Mouse (Mus musculus) embryonic facial prominence, embryonic 11.5 days (tissue): ENCODE data around the gene Duxbl1. TPM values are rescaled to one million over a fixed set of nuclear protein-coding genes. Genes with fewer than 3 reads are reported as not detected.
"Not testable (repeated sequence)": the region's sequence is repeated elsewhere in the genome, so short reads cannot be mapped to it uniquely, and the experiment has no call there.

Experiments used
- ATAC-seq: fragments of 200-750 bp; cut with Nextera tagmentation; replicated peaks from 2 replicates; pipeline ENCODE4 v1.8.0; 2017; ENCODE audit warnings: low read depth; ENCODE audit not compliant: insufficient number of reproducible peaks, low FRiP score, low TSS enrichment
- DNase-seq: peaks from one replicate; pipeline ENCODE4 v3.0.0-alpha.2; 2015; ENCODE audit warnings: low spot score
- H3K27ac ChIP-seq: fragments of 300-500 bp; sonication (generic); replicated peaks from 2 replicates; pipeline ENCODE4 v1.5.1; 2014; ENCODE audit warnings: mild to moderate bottlenecking, low read depth, low read length, control low read depth
- H3K27me3 ChIP-seq: fragments of 300-500 bp; sonication (generic); 2 replicates; pipeline ENCODE4 v1.6.1; 2014; ENCODE audit warnings: mild to moderate bottlenecking, low read length, moderate library complexity, mixed read lengths; ENCODE audit not compliant: control insufficient read depth, insufficient read depth
- H3K36me3 ChIP-seq: fragments of 300-500 bp; sonication (generic); replicated peaks from 2 replicates; pipeline ENCODE4 v1.6.1; 2014; ENCODE audit warnings: low read depth, mild to moderate bottlenecking, low read length, moderate library complexity, mixed read lengths; ENCODE audit not compliant: control insufficient read depth, insufficient read depth
- H3K4me1 ChIP-seq: fragments of 300-500 bp; sonication (generic); 2 replicates; pipeline ENCODE4 v1.6.1; 2014; ENCODE audit warnings: low read length, mixed read lengths; ENCODE audit not compliant: control insufficient read depth, insufficient read depth
- H3K4me2 ChIP-seq: fragments of 300-500 bp; sonication (generic); 2 replicates; pipeline ENCODE4 v1.6.1; 2014; ENCODE audit warnings: low read depth, mild to moderate bottlenecking, control low read depth, low read length, moderate library complexity
- H3K4me3 ChIP-seq: fragments of 300-500 bp; sonication (generic); 2 replicates; pipeline ENCODE4 v1.5.1; 2014; ENCODE audit warnings: low read depth, low read length, control low read depth
- H3K9ac ChIP-seq: fragments of 300-500 bp; sonication (generic); replicated peaks from 2 replicates; pipeline ENCODE4 v1.6.1; 2014; ENCODE audit warnings: mild to moderate bottlenecking, control low read depth, low read length
- H3K9me3 ChIP-seq: fragments of 300-500 bp; sonication (generic); replicated peaks from 2 replicates; pipeline ENCODE4 v1.6.1; 2016; ENCODE audit warnings: mild to moderate bottlenecking, low read length, inconsistent platforms, mixed read lengths; ENCODE audit not compliant: control insufficient read depth
- WGBS: fragments of 180-500 bp; shearing (Covaris S2); extraction: QIAGEN DNeasy Blood & Tissue Kit; methylation state at CpG from one replicate; pipeline ENCODE4 v1.1.7; 2014; 5-methylcytosine and 5-hydroxymethylcytosine counted together
- polyA plus RNA-seq: library from polyadenylated mRNA; unstranded; fragments of >200 nt; fragmentation: Nextera tagmentation; extraction: Ambion mirVana; gene quantifications from 2 replicates; pipeline ENCODE4 v1.2.1, GENCODE M21; 2014

The Duxbl1 gene
- polyA plus RNA-seq, 1 experiment from 2014 or later = 3.1 TPM

DNA sequence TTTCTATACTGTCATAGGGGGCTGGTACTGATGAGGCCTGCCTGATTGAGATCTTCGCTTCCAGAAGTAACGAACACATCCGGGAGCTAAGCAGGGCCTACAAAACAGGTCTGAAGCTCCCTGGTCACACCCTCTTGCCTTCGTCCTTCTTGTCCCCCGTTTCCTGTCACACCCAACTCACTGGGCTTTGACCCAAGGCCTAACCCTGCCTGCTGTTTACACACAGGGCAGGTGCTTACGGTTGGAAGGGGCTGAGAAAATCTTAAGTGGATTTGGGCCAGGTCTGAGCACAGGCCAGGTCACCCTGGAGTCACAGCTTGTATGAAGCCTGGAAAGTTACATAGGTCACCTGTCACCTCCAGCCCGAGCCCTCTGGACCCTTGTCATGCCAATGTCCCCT lies 38.0 kb downstream of the Duxbl1 start:
- not testable (repeated sequence) for H3K4me1 ChIP-seq, DNase-seq, ATAC-seq, H3K4me3 ChIP-seq, H3K9me3 ChIP-seq, H3K36me3 ChIP-seq, H3K9ac ChIP-seq, H3K27me3 ChIP-seq, H3K4me2 ChIP-seq, H3K27ac ChIP-seq
- WGBS = no CpG with 5 or more reads among the region's 7 CpGs

DNA sequence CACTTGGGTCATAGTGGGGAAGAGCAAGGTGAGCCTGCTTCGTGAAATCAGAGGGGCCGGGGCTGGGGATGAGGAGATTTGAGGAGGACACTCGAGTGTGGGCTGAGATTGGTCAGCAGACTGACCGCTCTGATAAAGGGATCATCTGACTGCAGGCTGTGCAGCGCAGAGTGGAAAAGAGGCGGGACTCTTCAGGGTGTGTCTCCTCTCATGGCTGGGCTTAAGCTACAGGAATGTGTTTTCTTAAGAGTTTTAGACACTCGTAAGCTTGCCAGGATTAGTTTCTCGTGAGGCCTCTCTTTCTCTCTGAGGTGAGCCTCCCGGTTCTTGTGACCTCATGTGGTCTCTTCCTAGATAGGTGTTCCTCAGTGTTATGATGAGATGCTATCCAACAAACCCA lies 43.2 kb downstream of the Duxbl1 start:
- H3K4me1 ChIP-seq, H3K4me2 ChIP-seq, H3K9ac ChIP-seq, H3K27ac ChIP-seq, H3K36me3 ChIP-seq, ATAC-seq, DNase-seq, H3K27me3 ChIP-seq, H3K4me3 ChIP-seq, H3K9me3 ChIP-seq: not testable (repeated sequence)
- no CpG with 5 or more reads among the region's 9 CpGs for WGBS

DNA sequence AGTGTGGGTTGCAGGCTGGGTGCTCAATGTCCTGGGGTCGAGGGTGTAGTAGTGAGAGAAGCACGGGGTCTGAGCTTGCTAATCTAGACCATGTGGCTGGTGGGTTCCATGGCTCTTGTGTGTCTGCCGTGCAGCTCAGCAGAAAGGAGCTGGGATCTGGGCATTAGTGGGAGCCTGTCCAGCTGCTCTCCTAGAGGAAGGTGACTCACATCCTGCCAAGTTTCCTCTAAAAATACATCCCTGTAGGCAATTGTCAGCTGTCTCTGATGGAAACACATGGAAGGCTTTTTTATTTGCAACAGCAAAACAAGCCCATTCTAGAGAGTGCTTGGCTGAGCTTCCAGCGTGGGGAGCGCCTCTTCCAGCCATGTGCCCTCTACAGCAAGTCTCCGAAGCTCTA lies 44.5 kb downstream of the Duxbl1 start:
- H3K4me3 ChIP-seq, H3K36me3 ChIP-seq, H3K4me1 ChIP-seq, H3K9me3 ChIP-seq, DNase-seq, H3K27ac ChIP-seq, ATAC-seq, H3K9ac ChIP-seq, H3K4me2 ChIP-seq, H3K27me3 ChIP-seq: not testable (repeated sequence)
- WGBS = no CpG with 5 or more reads among the region's 6 CpGs

DNA sequence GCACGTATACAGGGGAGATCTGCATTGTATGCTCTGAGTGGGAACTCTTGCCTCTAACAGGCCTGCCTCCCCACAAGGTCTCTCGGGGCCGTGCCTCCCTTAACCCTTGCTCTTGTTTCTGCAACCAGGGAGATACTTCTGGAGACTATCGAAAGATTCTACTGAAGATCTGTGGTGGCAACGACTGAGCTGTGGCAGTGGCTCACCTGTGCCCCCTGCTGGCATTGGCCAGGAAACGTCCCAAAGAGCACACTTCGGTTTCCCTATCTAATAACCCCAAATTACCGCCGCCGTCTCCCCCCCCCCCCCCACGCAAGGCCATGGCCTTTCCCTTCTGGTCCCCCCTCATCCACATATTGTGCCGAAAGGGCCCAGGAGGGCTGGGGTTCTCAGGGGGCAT lies 47.3 kb downstream of the Duxbl1 start:
- H3K4me3 ChIP-seq, H3K9ac ChIP-seq, ATAC-seq, DNase-seq, H3K27me3 ChIP-seq, H3K9me3 ChIP-seq, H3K27ac ChIP-seq, H3K36me3 ChIP-seq, H3K4me2 ChIP-seq, H3K4me1 ChIP-seq: not testable (repeated sequence)
- no CpG with 5 or more reads among the region's 12 CpGs for WGBS

DNA sequence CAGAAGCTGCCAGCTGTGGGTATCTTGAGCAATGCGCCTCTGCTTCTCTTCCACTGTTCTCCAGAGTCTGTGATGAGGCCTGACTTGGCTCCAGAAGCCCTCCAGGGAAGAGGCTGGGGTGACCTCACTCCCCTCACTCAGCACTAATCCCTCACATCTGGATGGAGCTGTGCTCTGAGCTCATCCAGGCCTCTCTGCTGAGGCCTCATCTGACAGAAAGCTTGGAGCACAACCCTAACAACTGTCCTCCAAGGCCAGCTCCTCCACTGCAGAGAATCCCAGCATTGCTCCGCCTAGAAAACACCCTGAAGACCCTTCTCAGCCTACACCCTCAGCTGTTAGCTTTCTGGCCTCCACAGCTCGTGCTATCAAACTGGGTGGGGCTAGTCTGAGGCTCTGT lies 56.0 kb downstream of the Duxbl1 start:
- not testable (repeated sequence) for H3K4me2 ChIP-seq, H3K9me3 ChIP-seq, H3K4me1 ChIP-seq, DNase-seq, H3K27ac ChIP-seq, H3K9ac ChIP-seq, H3K36me3 ChIP-seq, H3K4me3 ChIP-seq, ATAC-seq, H3K27me3 ChIP-seq
- no CpG with 5 or more reads among the region's 3 CpGs for WGBS

DNA sequence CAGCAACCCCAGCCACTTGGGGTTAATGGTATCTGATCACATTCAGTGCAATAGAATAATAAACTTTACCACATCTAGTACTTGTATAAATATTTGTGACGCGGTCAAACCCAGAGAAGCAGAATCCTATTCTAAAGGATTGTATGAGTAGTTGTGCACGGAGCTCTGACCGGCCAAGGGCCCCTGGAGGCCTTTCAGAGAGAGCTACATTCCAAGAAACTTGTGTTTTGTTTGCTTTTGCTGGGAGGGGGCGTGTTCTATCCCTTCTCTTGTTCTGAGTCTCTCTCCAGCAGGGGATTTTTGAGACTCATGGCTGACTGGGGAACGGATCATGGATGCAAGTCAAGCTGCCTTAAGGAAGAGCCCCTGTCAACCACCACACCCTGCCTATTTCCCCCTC lies 57.1 kb downstream of the Duxbl1 start:
- H3K9ac ChIP-seq, H3K4me1 ChIP-seq, H3K9me3 ChIP-seq, ATAC-seq, H3K4me3 ChIP-seq, DNase-seq, H3K4me2 ChIP-seq, H3K36me3 ChIP-seq, H3K27ac ChIP-seq, H3K27me3 ChIP-seq: not testable (repeated sequence)
- no CpG with 5 or more reads among the region's 6 CpGs for WGBS

Other genes with a start within 250 kb of the Duxbl1 start
- 23.6 and 24.5 TPM in 2 replicates for gene Zcchc24, start 209.5 kb upstream of the Duxbl1 start, polyA plus RNA-seq
- gene Anxa11, start 136.4 kb upstream of the Duxbl1 start, polyA plus RNA-seq = 7.1 and 9.1 TPM in 2 replicates
- gene Plac9a, start 75.5 kb upstream of the Duxbl1 start, polyA plus RNA-seq = not detected in 2 replicates
- gene Tmem254a, start 50.9 kb upstream of the Duxbl1 start, polyA plus RNA-seq = 3.5 and 3.6 TPM in 2 replicates
- gene Cphx1, start 40.3 kb upstream of the Duxbl1 start, polyA plus RNA-seq = 0.46 TPM in 1 of 2 replicates, not detected in the other
- gene Gm9780, start 64.1 kb downstream of the Duxbl1 start, polyA plus RNA-seq = 1.1 TPM in 1 of 2 replicates, not detected in the other
- gene Tmem254c, start 88.8 kb downstream of the Duxbl1 start, polyA plus RNA-seq = 21.5 and 23.7 TPM in 2 replicates
- not detected in 2 replicates for gene Cphx2, start 102.9 kb downstream of the Duxbl1 start, polyA plus RNA-seq
- not detected in 2 replicates for gene Cphx3, start 103.7 kb downstream of the Duxbl1 start, polyA plus RNA-seq
- gene Duxbl2, start 139.8 kb downstream of the Duxbl1 start, polyA plus RNA-seq = not detected in 2 replicates
- 0.53 and 0.83 TPM in 2 replicates for gene Plac9b, start 203.9 kb downstream of the Duxbl1 start, polyA plus RNA-seq
- 20.5 and 28.0 TPM in 2 replicates for gene Tmem254b, start 228.5 kb downstream of the Duxbl1 start, polyA plus RNA-seq